Mouse (Mus musculus) limb, embryonic 14.5 days (tissue): Measurements from ENCODE around the gene Blvrb. TPM values are rescaled to one million over a fixed set of nuclear protein-coding genes. Genes with fewer than 3 reads are reported as not detected.
A peak's percentile ranks its signal among the peaks of the same experiment; 100 is the strongest.

Experiments used
- ATAC-seq: fragments of 200-750 bp; cut with Nextera tagmentation; 2 replicates; pipeline ENCODE4 v1.8.0; 2017; ENCODE audit warnings: low read depth, moderate number of reproducible peaks, moderate TSS enrichment; ENCODE audit not compliant: low FRiP score
- DNase-seq: peaks from one replicate; pipeline ENCODE4 v3.0.0-alpha.2; 2015; ENCODE audit warnings: low spot score
- H3K27ac ChIP-seq: fragments of 300-500 bp; sonication (generic); replicated peaks from 2 replicates; pipeline ENCODE4 v1.5.1; 2014; ENCODE audit warnings: low read depth, mild to moderate bottlenecking, low read length, moderate library complexity, mixed read lengths
- H3K27me3 ChIP-seq: fragments of 300-500 bp; sonication (generic); 2 replicates; pipeline ENCODE4 v1.6.1; 2014; ENCODE audit warnings: low read length, mixed read lengths; ENCODE audit not compliant: control insufficient read depth, insufficient read depth
- H3K36me3 ChIP-seq: fragments of 300-500 bp; sonication (generic); 2 replicates; pipeline ENCODE4 v1.6.1; 2014; ENCODE audit warnings: mild to moderate bottlenecking, low read length, moderate library complexity, mixed read lengths; ENCODE audit not compliant: control insufficient read depth, insufficient read depth
- H3K4me1 ChIP-seq: fragments of 300-500 bp; sonication (generic); 2 replicates; pipeline ENCODE4 v1.6.1; 2014; ENCODE audit warnings: antibody characterized with exemption, low read length, mixed read lengths; ENCODE audit not compliant: control insufficient read depth, insufficient read depth
- H3K4me2 ChIP-seq: fragments of 300-500 bp; sonication (generic); replicated peaks from 2 replicates; pipeline ENCODE4 v1.6.1; 2014; ENCODE audit warnings: low read depth, mild to moderate bottlenecking, low read length, moderate library complexity; ENCODE audit not compliant: severe bottlenecking
- H3K4me3 ChIP-seq: fragments of 300-500 bp; sonication (generic); replicated peaks from 2 replicates; pipeline ENCODE4 v1.5.1; 2014; ENCODE audit warnings: low read length
- H3K9ac ChIP-seq: fragments of 300-500 bp; sonication (generic); 2 replicates; pipeline ENCODE4 v1.6.1; 2014; ENCODE audit warnings: mild to moderate bottlenecking, low read depth, low read length, moderate library complexity; ENCODE audit not compliant: severe bottlenecking
- H3K9me3 ChIP-seq: fragments of 300-500 bp; sonication (generic); 2 replicates; pipeline ENCODE4 v1.6.1; 2016; ENCODE audit warnings: low read length; ENCODE audit not compliant: control insufficient read depth
- POLR2A ChIP-seq: fragments of 200-500 bp; IDR thresholded peaks from 2 replicates; pipeline ENCODE4 v1.8.0; 2012; ENCODE audit warnings: inconsistent platforms, mild to moderate bottlenecking, moderate library complexity, borderline replicate concordance; ENCODE audit not compliant: insufficient read depth, insufficient read length; ENCODE audit errors: extremely low read depth
- WGBS: fragments of 180-500 bp; shearing (Covaris S2); extraction: QIAGEN DNeasy Blood & Tissue Kit; methylation state at CpG from one replicate; pipeline ENCODE4 v1.1.7; 2014; 5-methylcytosine and 5-hydroxymethylcytosine counted together
- polyA plus RNA-seq, 2 experiments: library from polyadenylated mRNA; depleted of rRNA in 1 of 2; stranded (reverse) in 1 of 2; unstranded in 1 of 2; fragments of >200 nt; fragmentation: Nextera tagmentation in 1 of 2; extraction: Ambion mirVana in 1 of 2; gene quantifications; 2 replicates each; pipeline versions ENCODE4 v1.2.1 to v1.2.3; 2012 to 2014

Blvrb gene
- polyA plus RNA-seq, 2 experiments = 44.8 to 60.8 TPM

- H3K4me1 ChIP-seq = no peaks in the 10 kb centered on the region
- H3K4me3 ChIP-seq = peak overlapping the region; percentile 44
- peak overlapping the region; percentile 75 for H3K4me2 ChIP-seq
- peaks cover 67% of the 10 kb centered on the region for H3K27me3 ChIP-seq
- 29% methylated on average over 8 of the region's 8 CpGs for WGBS
- ATAC-seq (no peak), DNase-seq (peak; percentile 4)
- peaks cover 6% of the 10 kb centered on the region; the same call in 1 of the 2 replicates for H3K9me3 ChIP-seq
- TF ChIP-seq POLR2A = no peak
- no peak overlapping the region for H3K27ac ChIP-seq
- H3K9ac ChIP-seq = no peak overlapping the region
- H3K36me3 ChIP-seq = no peaks in the 10 kb centered on the region
Observed at GRCm38 (mm10) chr7:27407816-27408215, 40.0 kb upstream of the Blvrb start.

DNA sequence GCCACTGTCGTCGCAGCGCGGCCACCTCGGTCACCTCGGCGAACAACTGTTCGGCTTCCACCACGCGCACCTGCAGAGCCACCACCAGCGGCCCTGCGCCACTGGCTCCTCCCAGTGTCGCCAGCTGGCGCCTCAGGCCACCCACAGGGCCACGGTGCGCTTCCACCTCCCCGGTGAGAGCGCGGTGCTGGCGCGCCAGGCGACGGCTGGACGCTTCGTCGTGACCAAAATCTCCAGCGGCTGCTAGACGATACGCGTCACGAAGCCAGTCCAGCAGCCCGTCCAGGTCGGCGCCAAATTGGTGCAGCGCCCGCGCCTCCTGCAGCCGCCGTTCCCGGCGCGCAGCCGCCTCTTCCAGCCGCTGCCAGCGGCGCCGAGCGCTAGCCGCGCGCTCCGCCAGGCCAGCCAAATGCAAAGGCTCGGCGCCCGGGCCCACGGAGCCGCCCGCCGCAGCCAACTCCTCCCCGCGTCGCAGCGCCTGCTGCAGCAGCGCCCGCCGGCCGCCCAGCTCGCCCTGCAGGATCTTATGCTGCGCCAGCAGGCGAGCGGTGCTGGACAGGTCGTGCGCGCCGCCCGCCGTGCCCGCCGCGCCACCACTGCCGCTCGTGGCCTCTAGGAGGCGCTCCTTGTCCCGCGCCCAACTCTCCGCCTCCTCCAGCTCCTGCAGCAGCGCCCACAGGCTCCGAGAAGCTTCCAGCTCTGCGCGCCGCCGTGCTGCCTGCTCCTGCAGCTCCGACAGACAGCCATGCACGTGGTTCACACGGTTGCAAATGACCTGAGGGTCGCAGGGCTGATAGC lies 39.2 kb upstream of the Blvrb start:
- Histone ChIP-seq H3K36me3 (no peaks in the 10 kb centered on the region), H3K27ac (no peak overlapping the region), H3K4me1 (no peaks in the 10 kb centered on the region), H3K4me2 (peak overlapping the region; percentile 75), H3K9ac (0 out of 2 replicates have a peak overlapping the region, but pooled peaks have one; percentile 16), H3K9me3 (peaks cover 2% of the 10 kb centered on the region; the same call in 1 of the 2 replicates), H3K4me3 (peak overlapping the region; percentile 44), H3K27me3 (peaks cover 60% of the 10 kb centered on the region)
- ATAC-seq = peak; percentile 75
- no peak for TF ChIP-seq POLR2A
- WGBS = under 1% methylated on average over 62 of the region's 96 CpGs
- DNase-seq = peak; percentile 47

GRCm38 (mm10) chr7:27417151-27417550 lies 30.6 kb upstream of the Blvrb start:
- no peaks in the 10 kb centered on the region for H3K36me3 ChIP-seq
- no peak overlapping the region for H3K27ac ChIP-seq
- no peaks in the 10 kb centered on the region for H3K4me1 ChIP-seq
- TF ChIP-seq POLR2A = no peak
- no peaks in the 10 kb centered on the region for H3K27me3 ChIP-seq
- ATAC-seq (no peak), DNase-seq (no peak)
- H3K9ac ChIP-seq = no peak overlapping the region
- WGBS = 76% methylated on average over 2 of the region's 2 CpGs
- no peak overlapping the region for H3K4me2 ChIP-seq
- no peak overlapping the region for H3K4me3 ChIP-seq
- H3K9me3 ChIP-seq = no peaks in the 10 kb centered on the region

- no peak overlapping the region for H3K4me2 ChIP-seq
- WGBS = 70% methylated on average over 3 of the region's 3 CpGs
- H3K27me3 ChIP-seq = no peaks in the 10 kb centered on the region
- no peak overlapping the region for H3K9ac ChIP-seq
- DNase-seq = no peak
- no peaks in the 10 kb centered on the region for H3K9me3 ChIP-seq
- H3K36me3 ChIP-seq = no peaks in the 10 kb centered on the region
- H3K27ac ChIP-seq = no peak overlapping the region
- H3K4me1 ChIP-seq = no peaks in the 10 kb centered on the region
- ATAC-seq = no peak
- TF ChIP-seq POLR2A = no peak
- no peak overlapping the region for H3K4me3 ChIP-seq
Observed at GRCm38 (mm10) chr7:27419101-27419500, 28.7 kb upstream of the Blvrb start.

DNA sequence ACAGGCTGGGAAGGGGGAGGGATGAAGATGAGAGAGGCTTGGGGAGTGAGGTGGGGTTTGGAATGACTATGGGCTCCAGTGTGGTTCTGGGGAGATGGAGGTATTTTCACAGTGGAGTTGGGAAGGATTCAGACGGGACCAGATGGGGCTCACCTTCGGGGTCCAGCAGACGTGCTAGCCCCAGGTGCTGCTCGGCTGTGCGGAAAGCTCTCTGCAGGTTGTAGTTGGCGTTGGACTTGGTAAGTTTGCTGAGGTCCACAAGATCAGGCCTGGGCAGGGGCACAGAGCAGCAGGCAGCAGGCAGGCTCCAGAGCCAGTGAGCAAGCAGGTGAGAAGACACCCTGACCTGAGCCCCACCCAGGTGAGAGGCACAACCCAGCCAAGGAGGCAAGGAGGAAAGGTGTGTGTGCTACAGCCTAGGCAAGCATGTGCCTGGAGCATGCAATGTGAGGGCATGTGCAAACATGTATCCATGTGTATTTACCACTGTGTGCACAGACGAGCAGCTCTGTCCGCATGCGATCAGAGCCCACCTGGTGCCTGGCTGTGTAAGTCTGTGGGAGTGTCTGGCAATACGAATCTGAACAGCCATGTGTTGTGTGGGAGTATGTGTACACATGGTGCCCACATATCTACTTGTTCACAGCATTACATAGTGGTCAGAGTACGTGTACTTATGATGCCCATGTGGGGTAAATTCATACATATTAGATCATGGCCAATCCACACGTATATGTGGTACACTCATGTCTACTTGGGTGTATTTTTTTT lies 24.0 kb upstream of the Blvrb start:
- no peak for TF ChIP-seq POLR2A
- Histone ChIP-seq H3K36me3 (no peaks in the 10 kb centered on the region), H3K4me3 (no peak overlapping the region), H3K27ac (no peak overlapping the region), H3K4me1 (no peaks in the 10 kb centered on the region), H3K27me3 (no peaks in the 10 kb centered on the region), H3K9ac (no peak overlapping the region), H3K9me3 (no peaks in the 10 kb centered on the region), H3K4me2 (no peak overlapping the region)
- 77% methylated on average over 12 of the region's 12 CpGs for WGBS
- DNase-seq (no peak), ATAC-seq (no peak)
